9 mouse cellular contexts compared by ENCODE assay signal in genomic region chrX:68950730-68951129, GRCm38 (mm10). TPM values are rescaled to one million over a fixed set of nuclear protein-coding genes. Genes with fewer than 3 reads are reported as not detected.
DNase-seq lines count a peak whose midpoint lies in the region; ATAC-seq and TF ChIP-seq lines count a peak whose summit lies in the region.
"Had no signal": no experiment of that assay in that cellular context is flagged by ENCODE, and none has a peak within 500 bp of the region (broad histone marks: within the 10 kb centered on the region; RNA-seq: fewer than 3 reads in every experiment).

No protein-coding gene starts in this region.

- no peaks in the 10 kb centered on the region for H3K4me1 ChIP-seq in lung, postnatal 0 days (ENCODE audit: insufficient read depth, low read depth, low read length)
- no peaks in the 10 kb centered on the region for H3K4me1 ChIP-seq in stomach, postnatal 0 days (replicated peaks; ENCODE audit: control insufficient read depth, insufficient read depth)
- H3K4me1 ChIP-seq: limb, embryonic 15.5 days had no signal

- TF ChIP-seq CTCF in lung, postnatal 0 days (IDR thresholded peaks at IDR 0.05) = peak; percentile 52
- peak; percentile 69 for TF ChIP-seq CTCF in stomach, postnatal 0 days (IDR thresholded peaks at IDR 0.05; ENCODE audit: low read depth)

- no peak for DNase-seq in frontal cortex, postnatal 25 days (ENCODE audit: low spot score in 2 of 2)
- DNase-seq in lung, postnatal 0 days (ENCODE audit: low spot score) = peak; percentile 68
- no peak for DNase-seq in lung, postnatal 14 days
- peak; percentile 13 for DNase-seq in forelimb bud, embryonic 11.5 days (ENCODE audit: low read depth, low spot score)
- no peak for DNase-seq in stomach, postnatal 0 days (ENCODE audit: low spot score)
- DNase-seq in adrenal gland, adult 18-20 months (ENCODE audit: low spot score in 2 of 2) = no peak
- no peak for DNase-seq in urinary bladder, postnatal 25 days (ENCODE audit: low spot score)

- H3K9me3 ChIP-seq in lung, postnatal 0 days (ENCODE audit: low read length) = no peaks in the 10 kb centered on the region
- no peaks in the 10 kb centered on the region for H3K9me3 ChIP-seq in stomach, postnatal 0 days (ENCODE audit: control insufficient read depth, low read length)
- H3K9me3 ChIP-seq: limb, embryonic 15.5 days had no signal

- no peak overlapping the region for H3K4me3 ChIP-seq in lung, postnatal 0 days (ENCODE audit: low read depth, low read length)
- H3K4me3 ChIP-seq in stomach, postnatal 0 days (ENCODE audit: low read depth, low read length) = no peak overlapping the region
- H3K4me3 ChIP-seq: limb, embryonic 15.5 days had no signal

- no peaks in the 10 kb centered on the region for H3K27me3 ChIP-seq in lung, postnatal 0 days (replicated peaks; ENCODE audit: insufficient read depth, low read length)
- H3K27me3 ChIP-seq in stomach, postnatal 0 days (ENCODE audit: control insufficient read depth, insufficient read depth, low read length) = no peaks in the 10 kb centered on the region
- H3K27me3 ChIP-seq: limb, embryonic 15.5 days had no signal

- H3K27ac ChIP-seq in lung, postnatal 0 days (ENCODE audit: low read length) = no peak overlapping the region
- no peak overlapping the region for H3K27ac ChIP-seq in stomach, postnatal 0 days (replicated peaks)
- H3K27ac ChIP-seq: limb, embryonic 15.5 days had no signal

- no peak overlapping the region for H3K9ac ChIP-seq in lung, postnatal 0 days (replicated peaks; ENCODE audit: low read depth)
- no peak overlapping the region for H3K9ac ChIP-seq in stomach, postnatal 0 days (ENCODE audit: low read length)
- H3K9ac ChIP-seq: limb, embryonic 15.5 days had no signal

- 11% methylated on average over 1 of the region's 1 CpGs for WGBS in lung, postnatal 0 days
- 14% methylated on average over 1 of the region's 1 CpGs for WGBS in stomach, postnatal 0 days

- peak; percentile 70 for ATAC-seq in frontal cortex, adult (ENCODE audit: low TSS enrichment)
- ATAC-seq in lung, postnatal 0 days = no peak
- ATAC-seq in stomach, postnatal 0 days (ENCODE audit: low FRiP score, low TSS enrichment) = no peak

- no peak for TF ChIP-seq EP300 in lung, postnatal 0 days (IDR thresholded peaks at IDR 0.05)
- TF ChIP-seq EP300 in stomach, postnatal 0 days (optimal IDR thresholded peaks at IDR 0.05) = no peak

- no peak overlapping the region for H3K4me2 ChIP-seq in lung, postnatal 0 days (replicated peaks; ENCODE audit: low read depth, low read length)
- H3K4me2 ChIP-seq in stomach, postnatal 0 days (replicated peaks; ENCODE audit: low read depth) = no peak overlapping the region
- H3K4me2 ChIP-seq: limb, embryonic 15.5 days had no signal

- no peaks in the 10 kb centered on the region for H3K36me3 ChIP-seq in lung, postnatal 0 days (ENCODE audit: insufficient read depth, low read length)
- no peaks in the 10 kb centered on the region for H3K36me3 ChIP-seq in stomach, postnatal 0 days (ENCODE audit: control insufficient read depth, insufficient read depth, low read length)
- H3K36me3 ChIP-seq: limb, embryonic 15.5 days had no signal

RNA-seq across cellular contexts. Expression of gene Gm6812, which starts 57.9 kb away (rescaled TPM):
- polyA plus RNA-seq in lung, postnatal 0 days (2015; fragmentation: Nextera tagmentation; extraction: Ambion mirVana) = not detected in 2 replicates
- 0.41 TPM in 1 of 2 replicates, not detected in the other for polyA plus RNA-seq in stomach, postnatal 0 days (2015; fragmentation: Nextera tagmentation; extraction: Ambion mirVana)
- not detected for total RNA-seq in adrenal gland, adult 18-20 months (2021)
- polyA plus RNA-seq: limb, embryonic 15.5 days had no signal

Comparison
In these comparisons a context has a peak if more than half of its experiments do, and no peak if none do; other contexts are left out.
1. DNase-seq: peak in lung, postnatal 0 days (single experiment) and forelimb bud, embryonic 11.5 days (single experiment); none in frontal cortex, postnatal 25 days (0 of 2), lung, postnatal 14 days (single experiment), stomach, postnatal 0 days (single experiment), adrenal gland, adult 18-20 months (0 of 2) and urinary bladder, postnatal 25 days (single experiment).